Mouse (Mus musculus) ZHBTc4 (cell line): Measurements from ENCODE around the gene Ccnjl.
A peak's percentile ranks its signal among the peaks of the same experiment; 100 is the strongest.

ENCODE experiments used
- DNase-seq: peaks from one replicate; pipeline ENCODE4 v3.0.0-alpha.2; 2011; ENCODE audit warnings: low read depth, low spot score

Gene Ccnjl

GRCm38 (mm10) chr11:43520521-43520920, 8.1 kb upstream of the Ccnjl start:
- no peak for DNase-seq

GRCm38 (mm10) chr11:43528078-43528682, 404 bp upstream of the Ccnjl start:
- peak; percentile 61 for DNase-seq

- peak; percentile 56 for DNase-seq
Measured at GRCm38 (mm10) chr11:43530043-43530442, 1.5 kb downstream of the Ccnjl start.

- DNase-seq, result peak; percentile 72
Measured at GRCm38 (mm10) chr11:43531619-43532018, 3.0 kb downstream of the Ccnjl start.

GRCm38 (mm10) chr11:43537074-43537473, 8.5 kb downstream of the Ccnjl start:
- no peak for DNase-seq

GRCm38 (mm10) chr11:43539863-43540262, 11.3 kb downstream of the Ccnjl start:
- DNase-seq, result no peak

- DNase-seq, result no peak
Measured at GRCm38 (mm10) chr11:43543711-43544466, 15.3 kb downstream of the Ccnjl start.

- no peak for DNase-seq
Measured at GRCm38 (mm10) chr11:43544819-43545218, 16.2 kb downstream of the Ccnjl start.

GRCm38 (mm10) chr11:43545873-43546475, 17.4 kb downstream of the Ccnjl start:
- DNase-seq, result peak; percentile 82

- no peak for DNase-seq
Measured at GRCm38 (mm10) chr11:43546678-43547077, 18.1 kb downstream of the Ccnjl start.

GRCm38 (mm10) chr11:43548148-43548547, 19.6 kb downstream of the Ccnjl start:
- DNase-seq, result no peak

- DNase-seq, result no peak
Measured at GRCm38 (mm10) chr11:43548657-43549435, 20.3 kb downstream of the Ccnjl start.

GRCm38 (mm10) chr11:43549701-43550100, 21.1 kb downstream of the Ccnjl start:
- DNase-seq, result no peak

- no peak for DNase-seq
Measured at GRCm38 (mm10) chr11:43551756-43552155, 23.2 kb downstream of the Ccnjl start.

GRCm38 (mm10) chr11:43552675-43553074, 24.1 kb downstream of the Ccnjl start:
- no peak for DNase-seq

GRCm38 (mm10) chr11:43556538-43556937, 28.0 kb downstream of the Ccnjl start:
- peak; percentile 47 for DNase-seq

- no peak for DNase-seq
Measured at GRCm38 (mm10) chr11:43559515-43560292, 31.1 kb downstream of the Ccnjl start.

GRCm38 (mm10) chr11:43563654-43564244, 35.2 kb downstream of the Ccnjl start:
- no peak for DNase-seq

- no peak for DNase-seq
Measured at GRCm38 (mm10) chr11:43565414-43565813, 36.8 kb downstream of the Ccnjl start.

GRCm38 (mm10) chr11:43565852-43566251, 37.3 kb downstream of the Ccnjl start:
- no peak for DNase-seq

GRCm38 (mm10) chr11:43566696-43567095, 38.1 kb downstream of the Ccnjl start:
- DNase-seq, result no peak
